Mouse (Mus musculus) cerebellum, adult 2 months (tissue): ENCODE results near the gene Gna11. TPM values are rescaled to one million over a fixed set of nuclear protein-coding genes. Genes with fewer than 3 reads are reported as not detected.

ENCODE experiments used
- DNase-seq, 2 experiments: peaks; one replicate each; pipeline ENCODE4 v3.0.0; 2021
- H3K27ac ChIP-seq: fragments of 200-500 bp; 2 replicates; pipeline ENCODE4 v1.5.1; 2012; ENCODE audit warnings: low read length, control low read depth, inconsistent platforms; ENCODE audit not compliant: insufficient read depth
- H3K27me3 ChIP-seq: fragments of 200-500 bp; 2 replicates; pipeline ENCODE4 v1.6.1; 2012; ENCODE audit warnings: inconsistent platforms, mild to moderate bottlenecking, low read length, moderate library complexity; ENCODE audit not compliant: control insufficient read depth, insufficient read depth
- H3K4me1 ChIP-seq: fragments of 200-500 bp; 2 replicates; pipeline ENCODE4 v1.6.1; 2011; ENCODE audit warnings: low read length; ENCODE audit not compliant: control insufficient read depth, insufficient read depth
- H3K4me3 ChIP-seq: fragments of 200-500 bp; replicated peaks from 2 replicates; pipeline ENCODE3; 2011; ENCODE audit warnings: mild to moderate bottlenecking, low read depth, low read length, control low read depth; ENCODE audit not compliant: insufficient read depth
- CTCF ChIP-seq: fragments of 200-500 bp; IDR thresholded peaks from 2 replicates; pipeline ENCODE4 v1.5.1; 2011; ENCODE audit warnings: low read depth, mild to moderate bottlenecking, control low read depth, low read length, moderate library complexity, borderline replicate concordance; ENCODE audit not compliant: insufficient read depth
- POLR2A ChIP-seq: fragments of 200-500 bp; IDR thresholded peaks from 2 replicates; pipeline ENCODE4 v1.6.1; 2011; ENCODE audit warnings: low read length, control low read depth, borderline replicate concordance; ENCODE audit not compliant: insufficient read depth
- WGBS: fragments of 180-500 bp; shearing (Covaris S2); methylation state at CpG from one replicate; pipeline ENCODE4 v1.1.7; 2018; 5-methylcytosine and 5-hydroxymethylcytosine counted together
- polyA plus RNA-seq: library from polyadenylated mRNA; depleted of rRNA; stranded (reverse); fragments of >200 nt; gene quantifications from 2 replicates; pipeline ENCODE4 v1.2.3, GENCODE M21; 2012; rRNA removed

The Gna11 gene
- polyA plus RNA-seq, 1 experiment, result 107 TPM

- H3K27ac ChIP-seq, result peak overlapping the region; percentile 26; the same call in 1 of the 2 replicates
- 2% methylated on average over 34 of the region's 35 CpGs for WGBS
- DNase-seq, result peak in 1 of 2 experiments; percentile 53
- no peaks in the 10 kb centered on the region for H3K27me3 ChIP-seq
- TF ChIP-seq POLR2A, result no peak
- no peak for TF ChIP-seq CTCF
- H3K4me1 ChIP-seq, result peaks cover 5% of the 10 kb centered on the region; the same call in 1 of the 2 replicates
- peak overlapping the region; percentile 95 for H3K4me3 ChIP-seq
Observed at GRCm38 (mm10) chr10:81481605-81482532, 63.1 kb downstream of the Gna11 start.

Other genes with a start within 250 kb of the Gna11 start
- 36.3 and 36.9 TPM in 2 replicates for gene Cactin, start 224.1 kb downstream of the Gna11 start, polyA plus RNA-seq
- gene Tbxa2r, start 216.5 kb downstream of the Gna11 start, polyA plus RNA-seq, result 2.2 and 3.2 TPM in 2 replicates
- gene Gipc3, start 201.9 kb downstream of the Gna11 start, polyA plus RNA-seq, result 0.97 and 1.0 TPM in 2 replicates
- gene Hmg20b, start 194.7 kb downstream of the Gna11 start, polyA plus RNA-seq, result 42.7 and 43.4 TPM in 2 replicates
- 34.8 and 35.0 TPM in 2 replicates for gene Mfsd12, start 187.7 kb downstream of the Gna11 start, polyA plus RNA-seq
- gene 4930404N11Rik, start 179.4 kb downstream of the Gna11 start, polyA plus RNA-seq, result 0.24 and 0.36 TPM in 2 replicates
- 75.8 and 81.5 TPM in 2 replicates for gene Fzr1, start 166.7 kb downstream of the Gna11 start, polyA plus RNA-seq
- gene Dohh, start 160.8 kb downstream of the Gna11 start, polyA plus RNA-seq, result 87.7 and 93.1 TPM in 2 replicates
- gene Gm48551, start 160.7 kb downstream of the Gna11 start, polyA plus RNA-seq, result 10.2 and 10.8 TPM in 2 replicates
- gene Gm48552, start 156.2 kb downstream of the Gna11 start, polyA plus RNA-seq, result 10.7 and 13.8 TPM in 2 replicates
- 1.2 and 1.7 TPM in 2 replicates for gene Smim24, start 152.1 kb downstream of the Gna11 start, polyA plus RNA-seq
- gene Nfic, start 89.6 kb downstream of the Gna11 start, polyA plus RNA-seq, result 103 and 108 TPM in 2 replicates
- gene Celf5, start 62.5 kb downstream of the Gna11 start, polyA plus RNA-seq, result 57.3 and 60.6 TPM in 2 replicates
- 112 and 116 TPM in 2 replicates for gene Ncln, start 48.8 kb downstream of the Gna11 start, polyA plus RNA-seq
- gene S1pr4, start 45.1 kb downstream of the Gna11 start, polyA plus RNA-seq, result 0.67 and 1.1 TPM in 2 replicates
- 1.3 and 1.4 TPM in 2 replicates for gene Gna15, start 21.0 kb downstream of the Gna11 start, polyA plus RNA-seq
- gene Aes, start 14.3 kb upstream of the Gna11 start, polyA plus RNA-seq, result 1,117 and 1,168 TPM in 2 replicates
- 282 and 321 TPM in 2 replicates for gene Tle2, start 29.4 kb upstream of the Gna11 start, polyA plus RNA-seq
- gene Tle6, start 55.9 kb upstream of the Gna11 start, polyA plus RNA-seq, result 8.7 and 9.6 TPM in 2 replicates
- 3.6 and 3.7 TPM in 2 replicates for gene BC025920, start 61.1 kb upstream of the Gna11 start, polyA plus RNA-seq
- gene Sirt6, start 82.6 kb upstream of the Gna11 start, polyA plus RNA-seq, result 35.4 and 38.5 TPM in 2 replicates
- gene Ankrd24, start 83.3 kb upstream of the Gna11 start, polyA plus RNA-seq, result 121 and 130 TPM in 2 replicates
- gene Gm10778, start 103.9 kb upstream of the Gna11 start, polyA plus RNA-seq, result 3.8 and 4.2 TPM in 2 replicates
- gene Zfp433, start 159.6 kb upstream of the Gna11 start, polyA plus RNA-seq, result 4.9 and 6.6 TPM in 2 replicates
- gene Gm3055, start 226.0 kb upstream of the Gna11 start, polyA plus RNA-seq, result 9.7 and 11.5 TPM in 2 replicates